Mouse (Mus musculus) forebrain, postnatal 0 days (tissue): ENCODE results near the gene Pold1. TPM values are rescaled to one million over a fixed set of nuclear protein-coding genes. Genes with fewer than 3 reads are reported as not detected.

ENCODE experiments used
- ATAC-seq: fragments of 200-750 bp; cut with Nextera tagmentation; 2 replicates; pipeline ENCODE4 v1.8.0; 2017; ENCODE audit warnings: mild to moderate bottlenecking, moderate library complexity
- DNase-seq: peaks from one replicate; pipeline ENCODE4 v3.0.0-alpha.2; 2015
- H3K27ac ChIP-seq: fragments of 300-500 bp; sonication (generic); 2 replicates; pipeline ENCODE4 v1.5.1; 2014; ENCODE audit warnings: low read depth, mild to moderate bottlenecking, antibody characterized with exemption, low read length, moderate library complexity, mixed read lengths
- H3K27me3 ChIP-seq: fragments of 300-500 bp; sonication (generic); 2 replicates; pipeline ENCODE4 v1.6.1; 2014; ENCODE audit warnings: mild to moderate bottlenecking, low read length, mixed read lengths; ENCODE audit not compliant: insufficient read depth
- H3K36me3 ChIP-seq: fragments of 300-500 bp; sonication (generic); 2 replicates; pipeline ENCODE4 v1.6.1; 2014; ENCODE audit warnings: mild to moderate bottlenecking, moderate library complexity; ENCODE audit not compliant: insufficient read depth
- H3K4me1 ChIP-seq: fragments of 300-500 bp; sonication (generic); 2 replicates; pipeline ENCODE4 v1.6.1; 2014; ENCODE audit warnings: antibody characterized with exemption; ENCODE audit not compliant: insufficient read depth
- H3K4me2 ChIP-seq: fragments of 300-500 bp; sonication (generic); 2 replicates; pipeline ENCODE4 v1.6.1; 2014; ENCODE audit warnings: low read depth, mild to moderate bottlenecking, moderate library complexity
- H3K4me3 ChIP-seq: fragments of 300-500 bp; sonication (generic); 2 replicates; pipeline ENCODE4 v1.5.1; 2014; ENCODE audit warnings: low read depth, low read length, mixed read lengths
- H3K9ac ChIP-seq: fragments of 300-500 bp; sonication (generic); 2 replicates; pipeline ENCODE4 v1.6.1; 2014; ENCODE audit warnings: mild to moderate bottlenecking
- H3K9me3 ChIP-seq: fragments of 300-500 bp; sonication (generic); 2 replicates; pipeline ENCODE4 v1.6.1; 2016; ENCODE audit warnings: low read length
- CTCF ChIP-seq: sonication (generic); IDR thresholded peaks from 2 replicates; pipeline ENCODE4 v1.5.1; 2016; ENCODE audit warnings: antibody characterized with exemption, control low read depth, low read depth
- WGBS: fragments of 180-500 bp; shearing (Covaris S2); extraction: QIAGEN DNeasy Blood & Tissue Kit; methylation state at CpG from one replicate; pipeline ENCODE4 v1.1.7; 2014; 5-methylcytosine and 5-hydroxymethylcytosine counted together
- polyA plus RNA-seq: library from polyadenylated mRNA; unstranded; fragments of >200 nt; fragmentation: Nextera tagmentation; extraction: Ambion mirVana; gene quantifications from 2 replicates; pipeline ENCODE4 v1.2.1, GENCODE M21; 2015
- total RNA-seq: library from RNA; depleted of rRNA; stranded (reverse); fragments of >200 nt; gene quantifications from 2 replicates; pipeline ENCODE4 v1.2.3, GENCODE M21; 2014

The Pold1 gene
- total and polyA plus RNA-seq, 2 experiments from 2014 or later = 14.2 to 16.2 TPM

GRCm38 (mm10) chr7:44549621-44550408 is 1.2 kb upstream of the Pold1 start:
- DNase-seq (no peak), ATAC-seq (no peak)
- Histone ChIP-seq H3K4me3 (no peak overlapping the region), H3K4me1 (peaks cover 8% of the 10 kb centered on the region; the same call in 1 of the 2 replicates), H3K4me2 (no peak overlapping the region), H3K27me3 (no peaks in the 10 kb centered on the region), H3K9me3 (no peaks in the 10 kb centered on the region), H3K27ac (no peak overlapping the region), H3K36me3 (peaks cover 26% of the 10 kb centered on the region), H3K9ac (no peak overlapping the region)
- WGBS = 95% methylated on average over 23 of the region's 23 CpGs
- TF ChIP-seq CTCF = no peak

GRCm38 (mm10) chr7:44547725-44548124 is 924 bp downstream of the Pold1 start:
- peak overlapping the region; percentile 98 for H3K4me2 ChIP-seq
- H3K4me1 ChIP-seq = peaks cover 8% of the 10 kb centered on the region; the same call in 1 of the 2 replicates
- H3K9ac ChIP-seq = peak overlapping the region; percentile 18; the same call in 1 of the 2 replicates
- H3K9me3 ChIP-seq = no peaks in the 10 kb centered on the region
- no peak overlapping the region for H3K27ac ChIP-seq
- no peak for TF ChIP-seq CTCF
- 28% methylated on average over 5 of the region's 5 CpGs for WGBS
- peaks cover 26% of the 10 kb centered on the region for H3K36me3 ChIP-seq
- peak overlapping the region; percentile 55 for H3K4me3 ChIP-seq
- no peak for DNase-seq
- H3K27me3 ChIP-seq = no peaks in the 10 kb centered on the region
- ATAC-seq = no peak

- DNase-seq (no peak), ATAC-seq (no peak)
- no peak for TF ChIP-seq CTCF
- Histone ChIP-seq H3K9me3 (no peaks in the 10 kb centered on the region), H3K27me3 (no peaks in the 10 kb centered on the region), H3K4me1 (peaks cover 8% of the 10 kb centered on the region; the same call in 1 of the 2 replicates), H3K4me3 (no peak overlapping the region), H3K4me2 (no peak overlapping the region), H3K27ac (no peak overlapping the region), H3K9ac (0 out of 2 replicates have a peak overlapping the region, but pooled peaks have one; percentile 18), H3K36me3 (peaks cover 31% of the 10 kb centered on the region)
- WGBS = 97% methylated on average over 13 of the region's 13 CpGs
These were observed 1.6 kb downstream of the Pold1 start for GRCm38 (mm10) chr7:44547041-44547440.

DNA sequence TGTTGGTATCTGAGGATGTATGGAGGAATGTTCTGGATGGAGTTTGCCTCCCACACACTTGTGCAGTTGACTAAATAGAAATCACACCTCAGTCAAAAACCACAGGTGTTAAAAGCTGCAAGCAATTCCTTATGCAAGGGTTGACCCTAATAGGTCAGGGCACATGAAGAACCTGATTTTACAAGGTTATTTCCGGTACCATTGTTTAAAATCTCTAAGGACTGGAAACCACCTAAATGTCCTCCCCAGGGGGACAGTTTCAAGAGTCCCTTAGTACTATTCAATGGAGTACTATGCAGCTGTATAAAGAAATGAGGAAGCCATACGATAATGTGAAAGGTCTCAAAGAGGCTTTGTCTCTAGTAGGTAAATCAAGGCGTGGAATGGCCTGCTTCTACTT is 2.4 kb downstream of the Pold1 start:
- no peak overlapping the region for H3K4me3 ChIP-seq
- H3K9me3 ChIP-seq = no peaks in the 10 kb centered on the region
- no peak for ATAC-seq
- no peak overlapping the region for H3K9ac ChIP-seq
- H3K36me3 ChIP-seq = peaks cover 26% of the 10 kb centered on the region
- no peaks in the 10 kb centered on the region for H3K27me3 ChIP-seq
- 99% methylated on average over 3 of the region's 3 CpGs for WGBS
- peaks cover 8% of the 10 kb centered on the region; the same call in 1 of the 2 replicates for H3K4me1 ChIP-seq
- DNase-seq = no peak
- H3K4me2 ChIP-seq = no peak overlapping the region
- H3K27ac ChIP-seq = no peak overlapping the region
- TF ChIP-seq CTCF = no peak

GRCm38 (mm10) chr7:44543071-44543470 is 5.6 kb downstream of the Pold1 start:
- H3K4me1 ChIP-seq = peaks cover 5% of the 10 kb centered on the region; the same call in 1 of the 2 replicates
- 84% methylated on average over 12 of the region's 12 CpGs for WGBS
- H3K27ac ChIP-seq = no peak overlapping the region
- DNase-seq (no peak), ATAC-seq (no peak)
- no peak overlapping the region for H3K4me2 ChIP-seq
- H3K4me3 ChIP-seq = no peak overlapping the region
- TF ChIP-seq CTCF = no peak
- peaks cover 21% of the 10 kb centered on the region for H3K36me3 ChIP-seq
- no peaks in the 10 kb centered on the region for H3K9me3 ChIP-seq
- no peaks in the 10 kb centered on the region for H3K27me3 ChIP-seq
- H3K9ac ChIP-seq = no peak overlapping the region

DNA sequence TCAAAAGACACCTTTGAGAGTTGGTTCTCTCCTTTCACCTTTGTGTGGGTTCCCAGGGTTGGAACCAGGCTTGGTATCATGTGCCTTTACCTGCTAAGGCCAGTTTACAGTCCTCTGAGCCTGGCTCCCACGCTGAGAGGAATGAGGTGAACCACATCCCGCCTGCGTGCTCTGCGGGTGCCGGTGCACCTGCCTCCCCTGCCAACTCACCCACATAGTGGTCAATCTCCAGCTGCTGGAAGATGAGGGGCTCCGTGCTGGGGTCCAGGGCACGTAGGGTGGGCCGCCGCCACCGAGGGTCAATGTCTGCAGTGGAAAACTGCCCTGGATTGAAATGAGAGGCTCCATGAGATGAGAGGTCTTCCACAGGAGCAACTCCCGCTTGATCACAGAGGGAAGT is 6.1 kb downstream of the Pold1 start:
- Histone ChIP-seq H3K27ac (no peak overlapping the region), H3K9ac (no peak overlapping the region), H3K4me1 (no peaks in the 10 kb centered on the region), H3K4me2 (no peak overlapping the region), H3K9me3 (no peaks in the 10 kb centered on the region), H3K36me3 (peaks cover 21% of the 10 kb centered on the region), H3K27me3 (no peaks in the 10 kb centered on the region), H3K4me3 (no peak overlapping the region)
- ATAC-seq (no peak), DNase-seq (no peak)
- 95% methylated on average over 11 of the region's 11 CpGs for WGBS
- no peak for TF ChIP-seq CTCF
